Mouse (Mus musculus) erythroblast, embryonic 14.5 days (primary cell): ENCODE data around the gene Man1c1. TPM values are rescaled to one million over a fixed set of nuclear protein-coding genes. Genes with fewer than 3 reads are reported as not detected.

Experiments used
- H3K27me3 ChIP-seq: 2 replicates; pipeline ENCODE4 v1.6.1; 2012; ENCODE audit warnings: inconsistent platforms; ENCODE audit not compliant: control insufficient read depth
- H3K36me3 ChIP-seq: 2 replicates; pipeline ENCODE4 v1.6.1; 2012; ENCODE audit warnings: mild to moderate bottlenecking, inconsistent platforms; ENCODE audit not compliant: control insufficient read depth
- H3K4me1 ChIP-seq: 2 replicates; pipeline ENCODE4 v1.6.1; 2012; ENCODE audit warnings: inconsistent platforms; ENCODE audit not compliant: control insufficient read depth
- H3K4me3 ChIP-seq: replicated peaks from 2 replicates; pipeline ENCODE3; 2012; ENCODE audit warnings: moderate library complexity, mild to moderate bottlenecking, inconsistent platforms
- H3K9me3 ChIP-seq: 2 replicates; pipeline ENCODE4 v1.6.1; 2012; ENCODE audit warnings: low read length, inconsistent platforms, mixed read lengths; ENCODE audit not compliant: control insufficient read depth
- GATA1 ChIP-seq: IDR thresholded peaks from 2 replicates; pipeline ENCODE4 v1.6.1; 2012; ENCODE audit warnings: low read length, inconsistent platforms, mixed read lengths
- TAL1 ChIP-seq: IDR thresholded peaks from 3 replicates; pipeline ENCODE4 v1.6.1; 2012; ENCODE audit warnings: low read length, inconsistent platforms, mixed read lengths
- polyA plus RNA-seq: library from polyadenylated mRNA; stranded (reverse); fragments of >175 nt; gene quantifications from 2 replicates; pipeline ENCODE4 v1.2.3, GENCODE M21; 2012

Gene Man1c1
- polyA plus RNA-seq, 1 experiment = 0.07 TPM

DNA sequence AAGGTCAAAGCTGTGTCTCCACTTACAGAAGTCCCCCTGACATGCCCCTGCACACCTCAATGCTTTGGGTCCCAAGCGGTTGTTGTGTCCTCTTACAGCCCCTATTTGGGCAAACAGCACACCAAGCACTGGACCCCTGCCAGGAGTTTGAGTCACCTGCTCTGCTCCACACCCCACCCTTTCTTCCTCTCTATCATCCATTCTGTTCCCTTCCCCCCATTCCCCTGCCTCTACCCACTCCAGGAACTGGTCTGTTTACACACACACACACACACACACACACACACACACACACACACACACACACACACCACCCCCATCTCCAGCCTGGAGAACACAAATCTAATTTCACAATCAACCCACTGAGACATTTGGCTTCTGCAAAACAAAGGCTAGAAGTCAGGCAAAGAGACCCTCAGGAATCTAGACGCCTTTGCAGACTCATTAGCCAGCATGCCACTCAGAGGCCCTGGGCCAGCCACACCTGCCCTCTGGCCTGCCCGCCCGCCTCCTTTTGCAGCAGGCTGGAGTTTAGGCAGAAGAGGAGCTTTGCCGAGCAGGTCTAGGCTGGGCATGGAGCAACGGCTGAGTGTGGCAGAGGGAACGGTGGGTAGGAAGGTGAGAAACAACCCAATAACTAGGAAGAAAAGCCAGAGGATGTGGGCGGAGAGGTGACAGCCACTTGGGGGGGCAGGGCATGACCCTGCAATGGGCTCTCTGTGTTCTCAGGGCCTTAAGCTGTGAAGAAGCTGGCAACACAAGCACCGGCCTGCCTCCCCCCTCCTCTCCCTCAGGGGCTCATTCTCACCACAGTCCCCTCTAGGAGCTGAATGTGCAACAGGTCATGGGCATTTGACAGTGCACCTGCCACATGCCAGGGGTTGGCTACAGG lies 157.0 kb downstream of the Man1c1 start:
- H3K4me3 ChIP-seq = no peak overlapping the region
- H3K27me3 ChIP-seq = peaks cover 19% of the 10 kb centered on the region
- H3K36me3 ChIP-seq = peaks cover 6% of the 10 kb centered on the region
- H3K4me1 ChIP-seq = peaks cover 21% of the 10 kb centered on the region
- H3K9me3 ChIP-seq = peaks cover 15% of the 10 kb centered on the region
- TF ChIP-seq TAL1 = no peak
- no peak for TF ChIP-seq GATA1

DNA sequence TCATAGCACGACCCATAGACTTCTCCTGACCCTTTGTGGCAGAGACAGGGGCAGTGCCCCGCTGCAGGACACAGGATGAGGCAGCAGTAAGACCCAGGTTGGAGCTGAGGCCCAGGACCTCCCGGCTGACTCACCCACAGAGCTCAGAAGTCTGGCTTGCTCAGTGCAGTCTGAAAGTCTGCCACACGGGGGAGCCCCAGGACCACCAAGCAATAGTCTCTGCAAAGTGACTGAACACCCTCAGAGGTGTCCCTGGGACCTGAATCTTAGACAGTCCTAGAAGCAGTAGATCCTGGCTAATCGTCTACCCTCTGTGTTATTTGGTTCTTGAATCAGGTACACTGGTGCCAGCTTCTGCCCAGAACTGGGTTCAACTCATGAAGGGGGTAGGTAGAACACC lies 160.8 kb downstream of the Man1c1 start:
- Histone ChIP-seq H3K36me3 (peaks cover 4% of the 10 kb centered on the region; the same call in 1 of the 2 replicates), H3K9me3 (no peaks in the 10 kb centered on the region), H3K4me1 (peaks cover 13% of the 10 kb centered on the region), H3K4me3 (no peak overlapping the region), H3K27me3 (no peaks in the 10 kb centered on the region)
- TF ChIP-seq GATA1 = no peak
- no peak for TF ChIP-seq TAL1

DNA sequence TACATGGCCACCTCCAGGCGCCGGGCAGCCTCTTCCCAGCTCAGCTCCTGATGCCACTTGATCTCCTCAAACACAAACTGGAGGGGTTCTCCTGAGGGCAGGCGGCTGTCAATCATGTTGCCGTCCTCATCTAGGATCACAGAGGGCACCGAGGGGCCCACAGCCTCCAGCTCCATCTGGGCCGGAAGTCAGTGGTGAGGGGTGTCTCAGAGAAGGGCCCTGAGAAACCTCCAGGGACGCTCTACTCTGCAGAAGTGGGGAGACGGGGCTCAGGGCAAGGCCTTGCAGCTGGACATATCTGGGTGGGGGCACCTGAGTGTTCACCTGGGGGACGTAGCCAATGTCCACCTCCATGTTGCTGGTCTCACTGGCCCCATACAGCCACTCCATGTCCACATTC lies 161.4 kb downstream of the Man1c1 start:
- no peak for TF ChIP-seq TAL1
- no peak for TF ChIP-seq GATA1
- H3K4me3 ChIP-seq = no peak overlapping the region
- peaks cover 4% of the 10 kb centered on the region; the same call in 1 of the 2 replicates for H3K36me3 ChIP-seq
- no peaks in the 10 kb centered on the region for H3K27me3 ChIP-seq
- H3K4me1 ChIP-seq = peaks cover 8% of the 10 kb centered on the region
- no peaks in the 10 kb centered on the region for H3K9me3 ChIP-seq

DNA sequence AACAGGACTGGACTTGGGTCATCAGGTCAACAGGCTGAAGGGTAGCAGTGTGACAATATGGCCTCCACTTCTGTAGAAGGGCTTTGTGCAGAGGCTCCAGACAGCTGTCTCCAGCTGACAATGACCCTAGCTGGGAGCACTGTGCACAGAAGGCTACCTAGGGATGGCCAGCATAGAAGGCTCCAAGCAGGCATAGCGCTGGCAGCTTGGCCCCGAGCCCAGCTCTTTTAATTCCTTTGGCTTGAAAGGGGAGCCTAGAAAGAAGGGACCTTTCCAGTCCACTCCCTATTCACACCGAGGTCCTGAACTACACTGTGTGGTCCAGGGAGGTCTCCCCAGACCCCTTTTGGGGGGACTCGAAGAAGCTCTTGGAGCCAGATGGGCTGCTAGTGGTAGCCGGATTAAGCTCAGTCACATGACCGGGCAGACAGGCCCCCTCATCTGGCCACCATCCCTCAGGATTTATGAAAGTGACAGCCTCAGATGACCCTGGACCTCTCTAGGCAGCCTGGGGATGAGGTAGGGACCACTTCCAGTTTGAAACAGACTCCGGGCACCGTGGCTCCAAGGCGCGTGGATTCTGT lies 165.0 kb downstream of the Man1c1 start:
- no peaks in the 10 kb centered on the region; the same call in 1 of the 2 replicates for H3K36me3 ChIP-seq
- TF ChIP-seq GATA1 (no peak), TAL1 (no peak)
- H3K9me3 ChIP-seq = no peaks in the 10 kb centered on the region
- H3K27me3 ChIP-seq = peaks cover 3% of the 10 kb centered on the region
- H3K4me3 ChIP-seq = no peak overlapping the region
- peaks cover 21% of the 10 kb centered on the region for H3K4me1 ChIP-seq

DNA sequence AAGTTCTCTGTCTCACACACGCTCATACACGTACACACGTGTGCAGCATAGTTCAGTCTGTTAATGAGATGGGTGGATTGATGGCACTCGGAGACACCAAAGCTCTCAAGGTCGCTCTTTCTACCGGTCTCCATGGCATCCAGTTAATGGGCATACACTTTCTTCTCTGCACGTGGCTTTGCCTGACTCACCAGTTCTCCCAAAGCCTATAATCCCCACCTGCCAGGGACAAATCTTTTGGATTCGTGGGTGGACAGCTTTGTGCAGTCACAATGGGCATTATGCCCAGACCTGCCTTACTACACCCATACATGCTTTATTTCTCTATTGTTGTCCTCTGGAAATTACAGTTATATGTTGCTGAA lies 168.3 kb downstream of the Man1c1 start:
- Histone ChIP-seq H3K4me1 (peaks cover 42% of the 10 kb centered on the region), H3K9me3 (no peaks in the 10 kb centered on the region), H3K4me3 (peak overlapping the region; percentile 99), H3K27me3 (peaks cover 3% of the 10 kb centered on the region), H3K36me3 (peaks cover 13% of the 10 kb centered on the region)
- TF ChIP-seq GATA1 (no peak), TAL1 (no peak)

DNA sequence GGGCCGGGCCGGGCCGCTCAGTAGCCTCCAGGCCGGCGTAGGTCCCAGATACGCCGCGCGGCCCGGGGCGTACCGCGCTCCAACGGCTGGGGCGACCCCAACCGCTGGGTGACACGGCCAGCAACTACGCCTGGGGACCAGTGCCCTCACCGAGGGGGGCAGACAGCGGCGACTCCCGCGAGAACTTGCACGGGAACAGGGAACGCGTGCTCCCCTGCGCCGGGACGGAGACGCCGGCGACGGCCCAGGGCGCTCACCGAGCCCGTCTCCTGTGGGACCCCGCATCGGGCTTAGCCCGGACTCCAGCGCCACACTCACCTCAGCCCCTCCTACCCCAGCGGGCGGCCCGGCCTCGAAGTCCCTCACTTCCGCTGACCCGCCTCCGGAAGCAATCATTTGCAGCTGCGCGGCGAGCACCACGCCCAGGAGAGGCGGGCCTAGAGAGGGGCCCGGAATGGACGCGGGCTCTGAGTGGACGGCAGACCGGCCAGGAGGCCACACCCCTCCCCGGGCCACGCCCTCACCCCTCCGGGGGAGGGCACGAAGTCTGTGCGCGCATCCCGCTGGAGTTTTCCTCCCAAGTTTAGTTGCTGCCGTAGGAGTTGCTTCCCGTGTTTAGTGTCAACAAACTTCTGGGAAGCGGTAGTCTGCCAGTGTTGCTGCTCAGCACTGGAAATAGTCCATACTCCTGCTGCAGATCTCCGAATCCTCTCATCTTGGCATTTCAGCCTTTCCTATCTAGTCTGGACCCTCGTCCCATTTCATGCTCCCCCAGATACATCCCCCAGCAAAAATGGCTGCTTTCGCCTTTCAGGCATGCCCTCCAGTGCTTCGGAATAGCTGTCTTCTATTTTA lies 168.9 kb downstream of the Man1c1 start, which contains the start of gene Mtfr1l:
TSS of gene Mtfr1l (minus strand) at position 456 of the 855 bp plus-strand sequence.
- no peak for TF ChIP-seq TAL1
- no peak for TF ChIP-seq GATA1
- H3K4me1 ChIP-seq = peaks cover 42% of the 10 kb centered on the region
- H3K9me3 ChIP-seq = no peaks in the 10 kb centered on the region

DNA sequence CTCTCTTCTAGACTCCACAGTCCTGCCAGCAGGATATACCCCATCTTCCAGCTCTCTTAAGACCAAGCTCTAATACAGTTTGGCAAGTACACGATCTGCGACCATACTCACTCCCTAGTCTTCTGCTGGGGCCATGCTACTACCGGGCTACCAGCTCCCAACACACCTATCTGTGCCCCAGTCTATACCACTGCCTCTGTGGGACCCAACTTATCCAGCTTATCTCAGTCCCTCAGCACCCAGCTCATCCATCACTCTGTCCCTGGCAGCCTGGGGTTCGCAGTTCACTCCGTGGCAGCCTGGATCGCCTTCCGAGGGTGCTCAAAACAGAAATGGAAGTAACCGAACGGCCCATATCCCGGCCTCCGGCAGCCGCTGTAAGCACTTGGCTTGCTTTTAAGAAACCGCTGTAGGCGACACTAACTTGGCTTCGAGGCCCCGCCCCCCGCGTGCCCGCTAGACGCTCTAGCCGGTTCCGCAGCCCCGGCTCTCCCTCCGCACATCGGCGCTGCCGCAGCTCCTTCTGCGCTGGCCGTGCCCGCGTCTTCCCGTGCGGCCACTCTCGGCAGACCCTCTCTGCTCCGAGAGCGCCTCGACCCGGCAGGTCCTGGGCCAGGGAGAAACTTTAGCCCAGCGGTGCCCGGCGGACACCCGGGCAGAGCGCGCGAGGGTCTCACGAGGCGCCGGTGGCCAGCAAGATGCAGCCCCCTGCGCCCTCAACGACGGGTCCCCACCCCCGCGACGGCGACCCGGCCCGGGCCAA lies 169.8 kb downstream of the Man1c1 start:
- H3K4me1 ChIP-seq = peaks cover 42% of the 10 kb centered on the region
- no peaks in the 10 kb centered on the region for H3K9me3 ChIP-seq
- H3K36me3 ChIP-seq = peaks cover 28% of the 10 kb centered on the region
- no peak for TF ChIP-seq TAL1
- TF ChIP-seq GATA1 = no peak; the same call in 1 of the 2 replicates
- peaks cover 3% of the 10 kb centered on the region for H3K27me3 ChIP-seq
- peak overlapping the region; percentile 99 for H3K4me3 ChIP-seq

More for the DNA sequence above, 168.9 kb downstream of the Man1c1 start, which contains the start of gene Mtfr1l:
- Histone ChIP-seq H3K36me3 (peaks cover 19% of the 10 kb centered on the region), H3K27me3 (peaks cover 3% of the 10 kb centered on the region), H3K4me3 (peak within 1 kb of the TSS; percentile 99)

DNA sequence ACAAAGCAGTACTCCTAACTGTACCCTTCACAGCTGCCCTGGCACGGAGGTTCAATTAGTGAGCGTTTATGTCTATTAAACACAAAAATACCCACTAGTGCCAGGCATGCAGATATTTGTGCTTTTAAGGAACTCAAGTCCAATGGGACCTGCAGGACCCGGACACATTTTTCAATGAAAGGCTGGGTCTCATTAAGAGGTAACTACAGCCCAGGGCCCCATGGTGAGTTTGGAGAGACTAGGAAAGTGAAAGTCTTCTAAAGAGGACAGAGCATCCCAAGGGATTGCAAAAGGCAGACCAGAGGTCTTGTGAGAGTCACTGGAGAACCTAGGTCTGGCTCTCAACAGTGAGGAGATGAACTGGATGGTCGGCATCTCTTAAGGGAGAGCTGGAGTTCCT lies 170.7 kb downstream of the Man1c1 start:
- H3K4me3 ChIP-seq = peak overlapping the region; percentile 99
- H3K36me3 ChIP-seq = peaks cover 37% of the 10 kb centered on the region
- H3K4me1 ChIP-seq = peaks cover 42% of the 10 kb centered on the region
- H3K27me3 ChIP-seq = peaks cover 3% of the 10 kb centered on the region
- no peaks in the 10 kb centered on the region for H3K9me3 ChIP-seq
- TF ChIP-seq TAL1 (no peak), GATA1 (no peak)
